Mouse (Mus musculus) bone marrow, adult 2 months (tissue): ENCODE results near the gene Dock8.

Source experiments
- CTCF ChIP-seq: fragments of 200-500 bp; IDR thresholded peaks from 2 replicates; pipeline ENCODE4 v1.5.1; 2011; ENCODE audit warnings: low read length, control low read depth; ENCODE audit not compliant: control insufficient read depth, insufficient read depth
- POLR2A ChIP-seq: fragments of 200-500 bp; IDR thresholded peaks from 2 replicates; pipeline ENCODE4 v1.6.1; 2011; ENCODE audit warnings: low read depth, mild to moderate bottlenecking, control low read depth, low read length, borderline replicate concordance; ENCODE audit not compliant: control insufficient read depth

DNA sequence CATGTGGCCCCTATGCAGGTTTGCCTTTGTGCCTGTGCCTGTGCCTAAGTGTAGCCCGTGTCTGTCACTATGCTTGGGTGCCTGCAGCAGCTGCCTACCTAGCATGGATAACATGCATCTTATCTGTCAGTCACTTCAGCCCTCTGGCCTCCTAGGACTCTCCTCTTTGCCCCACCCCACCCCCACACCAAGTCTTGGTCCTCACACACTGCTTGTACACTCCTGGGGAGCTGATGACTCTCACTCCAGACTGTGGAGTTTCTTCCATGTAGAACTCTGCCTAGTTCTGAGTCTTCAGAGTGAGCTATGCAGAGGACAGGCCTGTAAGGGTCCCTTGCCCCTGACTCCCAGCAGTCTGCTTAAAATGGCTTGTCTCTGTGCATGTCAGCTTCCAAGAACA, 136.8 kb downstream of the Dock8 start:
- TF ChIP-seq CTCF = no peak
- no peak for TF ChIP-seq POLR2A
